Mouse (Mus musculus) limb, embryonic 12.5 days (tissue): Measurements from ENCODE around the gene Fam177a. TPM values are rescaled to one million over a fixed set of nuclear protein-coding genes. Genes with fewer than 3 reads are reported as not detected.
"Not testable (repeated sequence)": the region's sequence is repeated elsewhere in the genome, so short reads cannot be mapped to it uniquely, and the experiment has no call there.

Experiments
- ATAC-seq: fragments of 200-750 bp; cut with Nextera tagmentation; 2 replicates; pipeline ENCODE4 v1.8.0; 2017; ENCODE audit warnings: low read depth, moderate TSS enrichment; ENCODE audit not compliant: insufficient number of reproducible peaks, insufficient read depth, low FRiP score, low TSS enrichment
- H3K27ac ChIP-seq: fragments of 300-500 bp; sonication (generic); 2 replicates; pipeline ENCODE4 v1.5.1; 2016; ENCODE audit warnings: mild to moderate bottlenecking, moderate library complexity
- H3K27me3 ChIP-seq: fragments of 300-500 bp; sonication (generic); 2 replicates; pipeline ENCODE4 v1.6.1; 2016; ENCODE audit warnings: mild to moderate bottlenecking, moderate library complexity
- H3K36me3 ChIP-seq: fragments of 300-500 bp; sonication (generic); 2 replicates; pipeline ENCODE4 v1.6.1; 2016; ENCODE audit warnings: mild to moderate bottlenecking, moderate library complexity
- H3K4me1 ChIP-seq: fragments of 300-500 bp; sonication (generic); replicated peaks from 2 replicates; pipeline ENCODE4 v1.6.1; 2016
- H3K4me2 ChIP-seq: fragments of 300-500 bp; sonication (generic); 2 replicates; pipeline ENCODE4 v1.6.1; 2016; ENCODE audit warnings: mild to moderate bottlenecking, moderate library complexity
- H3K4me3 ChIP-seq: fragments of 300-500 bp; sonication (generic); replicated peaks from 2 replicates; pipeline ENCODE4 v1.5.1; 2016; ENCODE audit warnings: mild to moderate bottlenecking
- H3K9ac ChIP-seq: fragments of 300-500 bp; sonication (generic); replicated peaks from 2 replicates; pipeline ENCODE4 v1.6.1; 2016; ENCODE audit warnings: mild to moderate bottlenecking, moderate library complexity
- H3K9me3 ChIP-seq: fragments of 300-500 bp; sonication (generic); 2 replicates; pipeline ENCODE4 v1.6.1; 2016; ENCODE audit warnings: mild to moderate bottlenecking, moderate library complexity
- WGBS: fragments of 180-500 bp; shearing (Covaris S2); methylation state at CpG from one replicate; pipeline ENCODE4 v1.1.7; 2016; 5-methylcytosine and 5-hydroxymethylcytosine counted together
- polyA plus RNA-seq: library from polyadenylated mRNA; unstranded; fragments of >200 nt; fragmentation: Nextera tagmentation; extraction: Ambion mirVana; gene quantifications from 2 replicates; pipeline ENCODE4 v1.2.1, GENCODE M21; 2016

Fam177a gene
- polyA plus RNA-seq, 1 experiment from 2014 or later = 18.4 TPM

DNA sequence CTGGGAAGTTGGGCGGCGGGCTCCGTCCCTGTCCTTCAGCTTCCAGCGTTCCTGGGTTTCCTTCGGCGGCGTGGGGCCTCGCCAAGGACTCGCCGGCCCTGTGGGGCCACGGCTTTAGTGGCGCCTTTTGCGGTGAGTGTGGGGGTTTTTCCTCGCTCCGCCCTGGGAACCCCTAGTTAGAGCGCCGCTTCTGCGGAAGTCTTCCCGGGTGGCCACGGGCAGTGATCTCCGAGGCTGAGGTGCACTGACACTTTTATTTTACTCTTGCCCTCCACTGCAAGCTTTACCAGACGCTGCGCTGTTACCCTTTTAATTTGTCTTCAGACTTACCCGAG is 31.1 kb downstream of the Fam177a start:
- H3K4me1 ChIP-seq, H3K9me3 ChIP-seq, H3K36me3 ChIP-seq, H3K4me2 ChIP-seq, H3K9ac ChIP-seq, H3K27me3 ChIP-seq, H3K27ac ChIP-seq: not testable (repeated sequence)
- H3K4me3 ChIP-seq = peak overlapping the region; percentile 30
- ATAC-seq = peak; percentile 66; the same call in 1 of the 2 replicates
- WGBS = under 1% methylated on average over 12 of the region's 24 CpGs

DNA sequence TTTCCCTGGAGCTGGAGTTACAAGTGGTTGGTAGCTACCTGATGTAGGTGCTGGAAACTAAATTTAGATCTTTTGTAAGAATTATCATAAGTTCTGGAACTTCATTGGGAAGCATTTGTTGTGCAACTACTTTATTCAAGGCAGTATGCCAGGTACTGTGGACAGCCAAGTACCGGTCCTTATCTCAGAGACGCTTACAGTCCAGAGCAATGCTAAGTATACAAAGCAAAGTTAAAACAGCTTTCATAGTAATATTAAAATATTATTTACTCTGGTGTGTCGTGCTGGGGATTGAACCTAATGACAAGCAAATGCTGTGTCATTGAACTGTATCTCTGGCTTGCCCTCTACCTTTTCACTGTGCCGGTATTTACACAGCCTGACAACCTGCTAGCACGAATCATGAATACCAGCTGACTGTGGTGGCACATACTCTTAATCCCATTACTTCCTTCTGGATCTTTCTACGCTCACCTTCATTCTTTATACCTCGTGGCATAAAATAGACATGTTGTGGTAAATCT is 42.8 kb downstream of the Fam177a start:
- H3K9ac ChIP-seq, H3K4me3 ChIP-seq, ATAC-seq, H3K27ac ChIP-seq, H3K36me3 ChIP-seq, H3K9me3 ChIP-seq, H3K4me2 ChIP-seq, H3K4me1 ChIP-seq, H3K27me3 ChIP-seq: not testable (repeated sequence)
- no CpG with 5 or more reads among the region's 7 CpGs for WGBS

DNA sequence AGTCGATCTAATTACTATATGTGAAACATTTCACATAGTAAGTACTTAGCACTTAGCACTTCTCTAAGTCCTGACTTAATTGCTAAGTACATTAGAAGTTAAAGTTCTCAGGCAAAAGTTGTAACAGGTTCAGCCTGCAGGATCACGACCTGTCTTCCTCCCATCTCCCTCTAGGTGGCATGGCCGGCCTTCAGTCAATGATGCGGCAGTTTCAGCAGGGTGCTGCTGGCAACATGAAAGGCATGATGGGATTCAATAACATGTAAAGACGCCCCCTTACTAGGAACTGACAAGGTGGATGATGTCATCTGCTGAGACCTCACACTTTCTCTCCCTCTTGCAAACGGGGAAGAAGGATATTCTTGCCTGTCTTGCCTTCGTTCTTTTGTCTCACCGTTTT is 63.4 kb downstream of the Fam177a start:
- WGBS = no CpG with 5 or more reads among the region's 8 CpGs
- not testable (repeated sequence) for H3K27me3 ChIP-seq, H3K36me3 ChIP-seq, H3K27ac ChIP-seq, H3K9ac ChIP-seq, H3K4me2 ChIP-seq, H3K4me3 ChIP-seq, H3K4me1 ChIP-seq, ATAC-seq, H3K9me3 ChIP-seq

DNA sequence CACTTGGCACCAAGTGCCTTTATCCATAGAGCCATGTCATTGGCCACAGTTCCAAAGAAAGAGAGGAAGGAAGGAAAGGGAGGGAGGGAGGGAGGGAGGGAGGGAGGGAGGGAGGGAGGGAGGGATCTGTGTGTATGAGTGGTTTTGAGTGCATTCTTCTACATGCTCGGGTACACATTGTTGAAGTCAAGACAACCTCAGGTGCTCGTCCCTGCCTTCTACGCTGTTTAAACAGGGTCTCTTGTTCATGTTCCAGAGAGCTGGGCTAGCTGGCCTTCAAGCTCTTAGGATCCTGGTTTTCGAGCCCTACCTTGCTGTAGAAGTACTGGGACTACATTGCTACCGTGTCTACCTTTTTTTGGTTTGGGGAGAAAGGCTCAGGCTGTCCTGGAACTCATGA is 64.9 kb downstream of the Fam177a start:
- not testable (repeated sequence) for H3K4me3 ChIP-seq, H3K9me3 ChIP-seq, H3K4me2 ChIP-seq, ATAC-seq, H3K27me3 ChIP-seq, H3K4me1 ChIP-seq, H3K27ac ChIP-seq, H3K9ac ChIP-seq, H3K36me3 ChIP-seq
- WGBS = no CpG with 5 or more reads among the region's 5 CpGs

Other genes with a start within 250 kb of the Fam177a start
- not detected in 2 replicates for gene Gm20403, start 137.9 kb upstream of the Fam177a start, polyA plus RNA-seq
- gene Baz1a, start 110.1 kb upstream of the Fam177a start, polyA plus RNA-seq = 30.6 and 33.9 TPM in 2 replicates
- gene 2700097O09Rik, start 44.4 kb upstream of the Fam177a start, polyA plus RNA-seq = 44.9 and 45.6 TPM in 2 replicates
- 153 and 170 TPM in 2 replicates for gene Srp54a, start 44.2 kb upstream of the Fam177a start, polyA plus RNA-seq
- gene Srp54b, start 30.6 kb downstream of the Fam177a start, polyA plus RNA-seq = 59.0 and 67.3 TPM in 2 replicates
- gene 1700047I17Rik2, start 75.1 kb downstream of the Fam177a start, polyA plus RNA-seq = 2.2 and 5.1 TPM in 2 replicates
- gene Srp54c, start 105.7 kb downstream of the Fam177a start, polyA plus RNA-seq = 71.0 and 75.7 TPM in 2 replicates
- gene 1110008L16Rik, start 175.1 kb downstream of the Fam177a start, polyA plus RNA-seq = 17.7 and 19.1 TPM in 2 replicates
- gene Ppp2r3c, start 178.5 kb downstream of the Fam177a start, polyA plus RNA-seq = 23.9 and 24.9 TPM in 2 replicates